Mouse (Mus musculus) large intestine, adult 2 months (tissue): ENCODE results near the gene Utrn. TPM values are rescaled to one million over a fixed set of nuclear protein-coding genes. Genes with fewer than 3 reads are reported as not detected.

Source experiments
- DNase-seq: peaks from one replicate; pipeline ENCODE4 v3.0.0-alpha.2; 2012; ENCODE audit warnings: low read depth, low spot score
- WGBS: fragments of 180-500 bp; shearing (Covaris S2); methylation state at CpG from one replicate; pipeline ENCODE4 v1.1.7; 2018; 5-methylcytosine and 5-hydroxymethylcytosine counted together
- polyA plus RNA-seq: library from polyadenylated mRNA; depleted of rRNA; stranded (reverse); fragments of >200 nt; gene quantifications from 2 replicates; pipeline ENCODE4 v1.2.3, GENCODE M21; 2012

Utrn gene
- polyA plus RNA-seq, 1 experiment, result 10.5 TPM

DNA sequence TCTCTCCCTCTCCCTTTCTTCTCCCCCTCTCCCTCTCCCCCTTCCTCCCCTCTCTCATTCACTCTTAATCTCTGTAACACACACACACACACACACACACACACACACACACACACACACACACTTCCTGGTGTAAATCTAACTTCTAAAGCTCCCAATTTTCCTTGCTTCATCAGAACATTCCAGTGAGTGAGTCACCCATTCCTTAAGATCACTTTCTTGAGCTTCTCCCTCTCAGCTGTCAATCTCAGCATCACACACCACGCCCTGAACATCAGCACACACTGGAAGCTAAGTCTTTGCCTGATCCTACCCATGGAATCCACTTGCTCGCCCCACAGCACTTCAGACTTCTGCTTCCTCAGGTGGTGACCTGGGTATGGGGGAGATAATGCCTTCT, 58.3 kb downstream of the Utrn start:
- WGBS, result 74% methylated on average over 2 of the region's 2 CpGs
- DNase-seq, result no peak

DNA sequence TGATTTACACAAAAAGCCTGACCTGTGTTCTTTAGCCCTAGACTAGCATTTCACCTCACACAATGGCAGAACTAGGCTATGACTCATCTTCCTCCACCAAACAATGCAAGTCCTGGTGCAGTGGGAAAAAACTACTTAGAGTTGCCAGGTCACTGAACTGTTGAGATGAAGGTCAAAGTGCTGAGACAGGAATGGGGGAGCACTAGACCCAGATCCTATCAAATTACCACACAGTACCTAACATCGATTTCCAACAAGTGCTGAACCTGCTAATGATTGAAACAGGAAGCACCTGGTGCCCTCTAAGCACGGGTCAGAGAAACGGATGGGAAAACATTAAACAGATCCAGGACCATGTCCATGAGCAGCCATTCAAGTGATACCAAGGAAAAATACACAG, 59.5 kb downstream of the Utrn start:
- no peak for DNase-seq
- 64% methylated on average over 3 of the region's 3 CpGs for WGBS

DNA sequence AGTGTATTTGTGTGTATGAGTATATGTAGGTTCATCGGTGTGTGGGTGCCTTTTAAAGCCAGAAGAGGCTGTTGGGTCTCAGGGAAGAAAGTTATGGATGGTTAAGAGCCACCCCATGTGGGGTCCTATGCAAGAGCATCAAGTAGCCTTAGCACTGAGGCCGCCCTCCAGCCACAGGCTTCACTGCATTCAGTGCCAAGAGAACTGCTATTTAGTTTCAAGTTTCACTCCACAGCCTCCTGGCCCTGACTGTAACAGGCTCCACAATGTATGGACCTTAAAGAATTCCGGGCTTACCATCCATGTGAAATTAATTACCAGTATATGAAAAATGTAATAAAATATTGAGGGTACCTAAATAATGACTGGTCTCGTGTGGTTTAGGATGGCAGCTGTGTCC, 60.7 kb downstream of the Utrn start:
- 91% methylated on average over 4 of the region's 4 CpGs for WGBS
- no peak for DNase-seq

DNA sequence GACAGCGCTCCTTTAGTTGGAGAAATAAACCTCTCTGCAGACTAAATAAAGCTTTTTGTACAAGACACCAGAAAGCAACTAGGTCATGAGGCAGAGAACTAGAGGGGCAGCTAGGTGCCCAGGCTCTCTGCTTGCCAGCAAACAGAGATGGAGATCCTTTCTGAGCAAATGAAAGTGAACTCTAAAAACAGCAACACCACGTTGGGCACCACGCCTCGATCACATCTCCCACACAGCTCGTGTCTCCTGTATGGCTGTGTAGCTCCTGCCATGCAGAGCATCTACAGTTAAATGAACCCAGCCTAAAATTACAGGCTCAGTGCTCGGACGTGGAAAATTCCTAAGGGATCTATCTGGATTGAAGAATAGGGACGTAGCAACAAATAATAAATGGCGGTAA, 61.5 kb downstream of the Utrn start:
- WGBS, result 70% methylated on average over 9 of the region's 9 CpGs
- no peak for DNase-seq

DNA sequence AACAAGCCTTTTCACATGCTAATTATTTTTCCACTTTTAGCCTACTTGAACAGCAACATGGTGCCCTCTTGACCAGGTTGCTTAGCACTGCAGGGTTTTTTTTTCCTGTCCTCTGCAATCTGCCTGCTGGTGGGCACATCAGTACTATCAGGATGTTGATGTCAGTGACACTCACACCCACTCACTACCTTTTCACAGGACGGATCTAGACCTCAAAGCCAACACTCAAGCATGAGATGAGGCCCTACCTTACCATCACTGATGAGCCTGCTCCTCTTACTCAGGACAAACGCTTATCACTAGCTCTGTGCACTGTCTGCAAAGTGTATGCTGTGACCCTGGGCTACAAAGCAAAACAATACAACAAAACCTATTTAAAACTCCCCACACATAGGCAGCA, 63.3 kb downstream of the Utrn start:
- WGBS, result 85% methylated on average over 2 of the region's 2 CpGs
- no peak for DNase-seq

DNA sequence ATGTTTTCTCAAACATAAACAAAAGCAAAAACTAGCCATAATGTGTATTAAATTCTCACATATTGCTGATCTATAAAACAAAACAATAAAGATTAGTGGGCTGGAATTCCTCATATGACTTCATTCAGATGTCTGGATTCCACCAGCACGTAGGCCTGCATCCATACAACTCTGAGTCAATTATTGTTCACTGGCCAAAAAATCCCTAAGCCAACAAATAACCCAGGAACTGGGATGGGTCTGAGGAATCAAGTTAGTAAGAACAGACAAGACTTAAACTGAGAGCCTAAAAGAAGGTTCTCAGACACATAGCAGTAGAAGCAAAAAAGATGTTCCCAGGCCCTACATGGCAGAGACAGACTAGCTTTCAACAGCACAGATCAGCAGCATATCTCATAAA, 65.2 kb downstream of the Utrn start:
- 22% methylated on average over 1 of the region's 1 CpGs for WGBS
- DNase-seq, result no peak

DNA sequence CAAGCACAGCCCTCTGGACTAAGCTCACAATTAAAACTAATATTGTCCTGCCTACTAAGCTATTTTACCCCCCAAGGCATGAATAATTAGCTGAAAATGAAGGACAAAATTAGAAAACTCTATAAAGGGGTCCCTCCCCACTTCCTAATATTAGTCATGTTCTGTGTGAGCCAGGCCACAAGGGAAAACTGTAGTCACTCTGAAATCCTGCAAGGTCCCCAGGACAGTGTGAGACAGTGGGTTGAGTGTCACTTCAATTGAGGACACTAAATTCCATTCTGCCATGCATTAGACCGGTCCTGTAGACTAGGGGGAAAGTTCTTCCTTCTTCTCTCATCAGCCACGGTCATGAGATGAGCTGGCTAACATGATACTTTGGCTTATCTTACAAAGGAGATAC, 69.7 kb downstream of the Utrn start:
- no peak for DNase-seq
- WGBS, result 93% methylated on average over 2 of the region's 2 CpGs

DNA sequence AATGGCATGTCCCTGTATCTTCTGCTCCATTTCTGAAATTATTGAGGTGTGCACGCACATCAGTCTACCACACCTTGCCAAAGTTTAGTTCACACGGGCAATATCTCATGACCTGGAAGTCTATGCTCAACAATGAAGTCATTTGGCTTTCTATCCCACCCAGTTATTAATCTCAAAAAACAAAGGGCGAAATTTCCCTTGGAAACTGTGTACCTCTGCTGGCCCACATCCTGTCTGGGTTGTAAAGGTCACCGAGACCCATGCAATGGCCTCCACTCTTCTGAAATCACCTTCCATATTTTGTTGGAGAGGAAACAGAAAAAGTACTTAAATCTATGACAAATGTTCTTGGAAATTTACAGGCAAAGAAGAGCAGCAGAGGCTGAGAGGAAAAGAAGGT, 70.9 kb downstream of the Utrn start:
- WGBS, result 85% methylated on average over 4 of the region's 4 CpGs
- DNase-seq, result no peak

DNA sequence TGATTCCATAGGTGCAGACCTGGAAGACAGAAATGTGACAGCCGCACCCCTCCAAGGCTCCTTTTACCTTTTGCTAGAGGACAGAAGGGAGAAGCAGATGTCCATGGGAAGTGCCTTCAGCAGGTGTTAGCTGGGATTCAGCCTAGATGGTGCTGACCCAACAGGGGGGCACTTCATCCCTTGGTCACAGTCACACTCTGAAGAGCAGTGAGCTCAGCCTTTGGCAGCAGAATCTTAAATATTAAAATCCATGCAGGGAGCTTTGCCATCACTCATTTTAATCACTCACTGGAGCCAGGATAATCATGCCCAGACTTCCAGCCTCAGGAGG, 72.7 kb downstream of the Utrn start:
- 93% methylated on average over 1 of the region's 1 CpGs for WGBS

DNA sequence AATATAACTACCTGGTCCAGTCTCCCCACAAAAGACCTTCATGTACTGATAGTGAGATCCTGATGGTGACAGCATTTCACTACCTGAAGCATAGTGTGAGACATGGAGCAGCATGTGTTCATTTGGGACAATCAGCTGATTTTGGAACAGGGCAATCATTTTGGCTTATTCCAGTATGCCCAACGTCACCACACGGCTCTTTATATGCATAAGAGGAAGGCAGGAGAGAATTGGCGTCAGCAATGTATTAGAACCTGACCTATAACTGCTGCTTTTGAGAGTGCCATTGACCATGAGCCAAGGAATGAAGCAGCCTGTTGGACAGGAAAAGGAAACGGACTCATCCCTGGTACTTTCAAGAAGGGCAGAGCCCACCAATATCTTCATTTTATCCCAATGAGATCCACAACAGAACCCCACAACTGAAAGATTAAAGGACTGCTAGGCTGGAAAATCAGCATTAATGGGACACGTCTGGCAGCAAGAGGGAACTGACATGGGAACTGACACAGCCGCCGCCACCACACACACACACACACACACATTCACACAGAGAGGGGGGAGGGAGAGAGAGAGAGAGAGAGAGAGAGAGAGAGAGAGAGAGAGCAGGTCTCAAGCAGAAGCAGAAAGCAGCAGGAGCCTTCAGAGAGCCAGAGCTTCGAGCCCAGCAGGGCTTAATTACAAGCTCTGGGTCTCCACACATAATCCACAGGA, 73.2 kb downstream of the Utrn start:
- 78% methylated on average over 8 of the region's 8 CpGs for WGBS
- DNase-seq, result no peak

More for the DNA sequence above, 72.7 kb downstream of the Utrn start:
- DNase-seq, result no peak

DNA sequence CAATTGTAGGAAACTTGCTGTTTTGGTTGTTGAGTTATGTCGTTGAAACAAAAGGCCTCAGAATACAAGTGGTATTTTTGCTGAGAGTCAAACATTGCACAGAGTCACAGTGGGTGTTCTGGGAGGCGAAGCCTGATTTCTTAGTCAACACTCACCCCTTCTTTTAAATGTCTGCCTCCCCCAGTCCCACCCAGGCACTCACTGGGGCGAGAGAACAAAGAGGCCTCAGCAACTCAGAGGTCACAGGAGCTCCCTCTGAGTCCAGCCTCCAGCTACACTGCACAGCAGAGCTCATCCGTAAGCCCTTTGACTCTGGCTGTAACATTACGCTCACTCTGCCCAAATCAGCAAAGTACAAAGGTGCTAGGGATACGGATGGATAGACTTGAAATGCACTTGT, 77.1 kb downstream of the Utrn start:
- no peak for DNase-seq
- WGBS, result 72% methylated on average over 6 of the region's 6 CpGs

DNA sequence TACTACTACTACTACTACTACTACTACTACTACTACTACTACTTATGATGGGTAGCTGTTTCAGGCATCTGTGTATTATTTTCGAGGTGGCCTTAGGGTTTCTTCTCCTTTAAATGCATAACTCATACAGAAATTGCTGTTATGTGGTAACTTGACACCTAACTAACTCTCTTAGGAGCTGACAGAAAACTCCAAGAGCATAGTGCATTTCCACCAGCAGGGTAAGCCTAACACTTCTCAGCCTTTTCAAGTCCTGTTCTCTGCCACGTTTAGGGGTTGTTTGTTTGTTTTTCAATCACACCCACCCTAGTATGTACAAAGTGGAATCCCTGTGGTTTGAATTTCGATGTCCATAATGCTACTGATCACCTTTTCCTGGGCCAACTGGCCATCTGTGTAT, 78.3 kb downstream of the Utrn start:
- WGBS, result 65% methylated on average over 3 of the region's 3 CpGs

DNA sequence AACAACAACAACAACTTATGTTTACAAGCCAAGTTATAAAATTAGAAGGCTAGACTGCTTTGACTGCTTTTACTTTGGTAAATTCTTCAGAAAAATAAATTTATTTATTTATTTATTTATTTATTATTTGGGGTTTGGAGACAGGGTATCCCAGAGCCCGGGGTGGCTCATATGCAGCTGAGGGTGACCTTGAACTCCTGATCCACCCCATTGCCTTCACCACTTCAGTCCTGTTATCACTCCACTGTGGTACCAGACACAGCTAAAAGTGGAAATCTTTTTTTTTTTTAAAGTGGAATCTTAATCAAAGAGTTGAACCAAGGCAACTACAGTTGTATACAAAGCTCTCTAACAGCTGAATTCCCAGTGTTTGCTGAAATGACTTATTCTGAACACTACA, 80.6 kb downstream of the Utrn start:
- WGBS, result 83% methylated on average over 1 of the region's 1 CpGs
- DNase-seq, result no peak

More for the DNA sequence above, 78.3 kb downstream of the Utrn start:
- DNase-seq, result no peak

DNA sequence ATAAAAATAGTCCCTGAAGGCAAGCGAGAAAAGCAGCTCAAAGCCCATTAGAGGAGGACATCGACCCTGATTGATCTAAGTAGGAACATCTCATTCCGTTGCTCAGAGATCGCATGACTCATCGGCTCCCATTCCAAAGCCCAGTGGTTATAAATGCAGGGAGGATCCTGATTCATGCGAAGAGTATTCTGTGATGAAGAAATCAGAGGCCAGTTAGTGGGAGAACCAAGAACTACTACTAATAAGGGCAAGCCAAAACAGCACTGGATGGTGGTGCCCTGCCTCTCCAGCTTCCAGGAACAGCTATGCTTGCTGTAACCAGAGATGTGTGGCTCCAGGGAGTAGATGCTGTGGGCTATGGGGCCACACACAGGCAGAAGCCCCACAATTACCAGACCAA, 81.2 kb downstream of the Utrn start:
- 22% methylated on average over 6 of the region's 6 CpGs for WGBS
- DNase-seq, result peak; percentile 10

DNA sequence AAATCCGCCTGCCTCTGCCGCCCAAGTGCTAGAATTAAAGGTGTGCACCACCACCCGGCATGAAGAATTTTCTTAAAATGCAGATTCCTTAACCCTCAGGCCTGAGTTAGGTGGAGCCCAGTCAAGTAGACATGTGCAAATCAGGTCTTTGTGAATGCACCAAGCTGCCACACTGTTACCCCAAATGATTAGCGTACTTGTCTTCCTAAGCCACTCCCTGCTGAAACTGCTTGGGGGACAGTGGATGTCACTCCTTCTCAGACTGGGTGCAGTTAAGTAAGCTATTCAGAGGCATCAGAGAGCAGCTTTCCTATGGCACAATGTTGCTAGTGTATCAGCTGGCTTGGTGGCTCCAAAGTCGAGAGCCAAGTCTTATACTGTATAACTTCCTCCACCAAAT, 83.9 kb downstream of the Utrn start:
- DNase-seq, result no peak
- WGBS, result 88% methylated on average over 5 of the region's 5 CpGs

DNA sequence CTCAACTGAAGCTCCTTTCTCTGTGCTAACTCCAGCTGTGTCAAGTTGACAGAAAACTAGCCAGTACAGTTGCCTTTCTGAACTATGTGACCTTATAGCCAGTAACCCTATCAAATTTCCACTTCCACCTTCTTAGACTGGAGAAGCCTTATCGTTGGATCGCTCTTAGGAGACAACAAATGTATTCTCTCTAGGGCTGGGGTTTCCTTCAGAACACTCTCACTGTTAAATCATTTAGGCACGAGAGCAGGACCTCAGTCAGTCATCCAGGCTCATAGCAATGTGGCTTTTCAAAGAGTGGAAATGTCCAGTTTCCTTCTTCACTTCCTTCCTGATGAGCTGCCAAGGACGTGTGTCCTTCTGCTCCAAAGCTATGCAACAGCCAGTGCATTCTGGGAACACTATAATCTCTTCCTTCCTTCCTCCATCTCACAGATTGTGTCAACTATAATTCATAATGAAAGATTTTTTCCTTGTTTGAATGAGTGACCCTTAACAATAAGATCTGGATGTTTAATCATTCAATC, 87.7 kb downstream of the Utrn start:
- 68% methylated on average over 4 of the region's 4 CpGs for WGBS
- DNase-seq, result no peak

DNA sequence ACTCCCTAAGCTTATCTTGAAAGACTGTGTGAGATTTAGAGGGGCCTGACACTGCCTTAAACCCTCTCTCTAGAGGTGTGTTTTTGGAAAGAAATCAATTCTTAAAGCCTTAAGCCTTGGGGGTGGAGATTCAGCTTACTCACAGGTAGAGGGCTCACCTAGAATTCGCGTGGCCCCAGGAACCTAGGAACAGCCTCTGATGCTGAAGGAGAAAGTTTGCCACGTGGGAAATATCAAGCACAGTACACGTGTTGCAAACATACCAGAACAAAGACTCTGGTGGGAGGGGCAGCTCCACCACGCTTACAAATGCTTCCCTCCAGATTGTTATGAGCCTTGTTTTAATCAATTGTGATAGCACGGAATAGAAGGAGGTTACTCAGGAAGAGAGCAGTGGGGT, 96.0 kb downstream of the Utrn start:
- WGBS, result 22% methylated on average over 6 of the region's 6 CpGs
- DNase-seq, result no peak

DNA sequence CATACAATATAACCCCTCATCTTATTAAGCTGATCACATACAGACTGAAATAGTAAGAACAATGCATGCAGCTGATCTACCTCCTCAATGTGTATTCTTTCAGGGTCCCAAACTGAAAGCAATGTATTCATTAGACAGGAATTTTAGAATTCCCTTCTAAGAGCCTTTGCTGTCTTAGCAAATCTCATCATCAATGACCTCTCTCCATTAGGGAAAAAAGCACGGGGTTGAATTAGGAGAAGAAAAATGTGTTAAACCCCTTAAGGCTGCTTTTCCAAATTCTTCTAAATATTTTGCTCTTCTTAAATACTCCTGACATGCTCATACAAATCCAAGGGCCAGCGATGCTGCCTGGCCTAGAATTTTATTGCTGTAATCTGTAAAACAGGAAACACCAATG, 97.7 kb downstream of the Utrn start:
- WGBS, result 72% methylated on average over 2 of the region's 2 CpGs
- no peak for DNase-seq

DNA sequence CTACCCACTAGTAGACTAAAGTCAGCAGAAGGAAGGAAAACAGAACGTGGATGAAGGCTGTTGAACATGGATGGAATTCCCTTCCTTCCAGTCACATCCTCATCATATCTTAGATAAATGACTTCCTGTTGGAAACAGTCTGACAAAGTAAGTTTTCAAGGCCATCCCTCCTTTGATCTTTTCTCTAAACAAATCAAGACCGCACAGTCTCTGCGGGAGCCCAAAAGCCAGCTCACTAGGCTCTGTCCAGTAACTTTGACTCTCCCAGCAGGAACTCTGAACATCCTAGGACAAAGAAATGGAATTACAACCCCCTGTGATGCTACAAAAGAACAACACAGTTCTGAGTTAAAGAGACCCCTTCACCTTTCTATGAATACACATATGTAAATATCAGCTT, 106.5 kb downstream of the Utrn start:
- no peak for DNase-seq
- WGBS, result 56% methylated on average over 3 of the region's 3 CpGs

DNA sequence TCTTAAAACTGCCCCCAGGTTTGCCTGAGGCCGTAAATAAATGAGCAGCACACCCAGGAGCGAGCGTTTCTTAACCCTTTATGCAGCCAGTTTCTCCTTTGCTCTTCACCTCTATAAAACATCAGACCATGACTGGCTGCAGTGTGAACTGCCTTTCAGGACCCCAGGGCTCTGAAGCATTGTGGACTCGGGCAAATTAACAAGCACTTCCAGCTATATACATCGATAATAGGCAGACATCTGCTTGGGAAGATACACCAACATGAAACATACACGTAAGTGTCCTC, 110.5 kb downstream of the Utrn start:
- WGBS, result 60% methylated on average over 6 of the region's 6 CpGs
- no peak for DNase-seq

DNA sequence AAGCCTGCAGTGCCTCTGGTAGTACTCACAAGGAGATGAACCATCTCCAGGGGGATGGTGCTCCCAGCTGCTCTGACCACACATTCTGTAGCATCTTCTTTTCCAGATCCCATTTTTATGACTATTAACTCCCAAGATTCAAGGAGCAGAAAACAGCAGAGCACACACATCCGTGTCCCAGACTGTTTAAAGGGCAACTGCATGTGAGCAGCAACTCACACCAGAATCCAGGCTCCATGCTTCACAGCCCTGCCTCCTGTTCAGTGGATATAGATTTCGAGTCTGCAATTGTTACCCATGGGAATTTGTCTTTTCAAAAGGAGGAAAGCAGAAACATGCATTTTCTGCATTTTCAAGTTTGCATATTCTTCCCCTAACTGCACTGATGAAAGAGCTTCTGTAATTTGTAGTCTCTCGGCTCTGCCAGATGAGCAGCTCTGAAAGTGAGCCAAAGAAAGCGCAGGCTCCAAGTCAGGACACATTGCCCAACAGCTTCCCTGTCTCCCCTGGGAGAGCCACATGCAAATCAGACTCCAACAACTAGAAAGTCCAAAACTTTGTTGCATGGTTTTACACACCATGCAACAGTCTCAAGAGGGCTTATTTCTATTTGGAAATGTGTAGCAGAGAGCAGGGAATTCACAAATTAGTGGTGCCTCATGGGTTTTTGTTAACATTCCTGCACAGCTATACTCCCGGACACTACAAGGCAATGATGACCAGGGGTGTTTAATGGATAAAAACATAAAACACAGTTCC, 111.0 kb downstream of the Utrn start:
- DNase-seq, result no peak
- WGBS, result 53% methylated on average over 5 of the region's 5 CpGs

DNA sequence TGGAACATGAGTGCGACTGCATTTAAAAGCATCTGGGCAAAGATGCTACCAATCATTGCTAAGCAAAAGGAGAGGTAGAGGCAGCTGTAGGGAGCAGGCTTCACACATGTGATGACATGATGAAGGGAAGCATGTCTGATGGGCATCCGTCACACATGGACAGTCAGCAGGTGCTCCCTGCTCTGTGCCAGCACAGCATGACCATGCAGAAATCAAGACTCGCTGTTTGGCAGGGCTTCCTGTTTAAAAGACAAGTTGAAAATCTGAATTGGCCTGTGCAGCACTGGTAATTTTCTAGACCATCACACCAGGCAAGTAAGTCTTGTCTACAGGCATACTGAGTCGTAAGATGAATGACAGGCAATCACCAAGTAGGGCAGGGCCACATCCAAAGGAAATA, 112.5 kb downstream of the Utrn start:
- DNase-seq, result no peak
- WGBS, result 82% methylated on average over 4 of the region's 4 CpGs
